Mouse (Mus musculus): ENCODE results near the gene Vmn1r1. TPM values are rescaled to one million over a fixed set of nuclear protein-coding genes. Genes with fewer than 3 reads are reported as not detected.

Gene Vmn1r1
- polyA plus RNA-seq, 1 experiment from 2014 or later, result not detected

DNA sequence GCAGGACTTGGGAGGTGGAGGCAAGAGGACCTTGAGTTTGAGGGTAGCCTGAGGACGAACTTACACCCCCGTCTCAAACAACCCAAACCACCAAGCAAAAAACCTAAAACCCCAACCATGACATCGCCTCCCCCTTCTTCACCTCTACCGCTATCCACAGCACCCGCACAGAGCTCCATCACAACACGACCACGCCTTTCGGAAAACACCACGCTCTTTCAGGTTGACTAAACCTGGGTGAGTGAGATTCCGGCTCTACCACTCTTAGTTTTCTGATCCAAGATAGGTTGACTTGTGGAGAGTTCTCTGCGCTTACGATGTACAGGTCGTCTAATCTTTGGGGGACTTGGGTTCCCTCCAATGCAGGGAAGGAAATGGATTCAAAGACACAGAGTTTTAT is 21.6 kb downstream of the Vmn1r1 start:
- Histone ChIP-seq H3K27me3 (replicated peaks; ENCODE audit: control insufficient read depth, insufficient read depth, low read length) (no peaks in the 10 kb centered on the region), H3K27ac (replicated peaks; ENCODE audit: low read depth, low read length) (no peak overlapping the region), H3K4me3 (ENCODE audit: low read depth, low read length) (no peak overlapping the region), H3K36me3 (ENCODE audit: control insufficient read depth, insufficient read depth, low read length) (no peaks in the 10 kb centered on the region), H3K4me2 (ENCODE audit: low read depth, low read length) (no peak overlapping the region), H3K9ac (ENCODE audit: low read depth, low read length) (no peak overlapping the region), H3K9me3 (ENCODE audit: control insufficient read depth, low read length) (no peaks in the 10 kb centered on the region), H3K4me1 (ENCODE audit: control insufficient read depth, insufficient read depth, low read length) (no peaks in the 10 kb centered on the region; the same call in 1 of the 2 replicates)
- WGBS, result 94% methylated on average over 13 of the region's 13 CpGs
- ATAC-seq (ENCODE audit: low read depth) (no peak), DNase-seq (ENCODE audit: low spot score) (no peak)

DNA sequence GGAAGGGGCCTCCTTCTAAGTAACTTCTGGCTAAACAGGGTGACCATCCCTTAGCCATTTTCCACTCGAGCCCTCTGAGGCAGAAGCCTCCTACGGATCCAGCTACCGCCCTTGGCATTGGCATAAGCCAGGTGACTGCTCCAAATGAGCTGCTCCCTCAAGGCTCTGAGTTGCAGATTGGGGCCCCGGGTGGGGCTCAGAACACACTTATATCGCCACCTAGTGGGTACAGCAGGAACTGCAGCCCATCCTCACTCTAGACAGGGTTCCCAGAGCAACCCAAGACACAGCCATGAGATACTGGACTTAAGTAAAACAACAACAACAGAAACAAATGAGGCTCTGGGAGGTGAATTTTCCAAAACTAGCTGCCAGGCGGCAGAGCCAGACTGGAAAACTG is 23.9 kb downstream of the Vmn1r1 start:
- no peaks in the 10 kb centered on the region for H3K9me3 ChIP-seq (ENCODE audit: control insufficient read depth, low read length)
- H3K27me3 ChIP-seq (replicated peaks; ENCODE audit: control insufficient read depth, insufficient read depth, low read length), result no peaks in the 10 kb centered on the region
- H3K4me2 ChIP-seq (ENCODE audit: low read depth, low read length), result 0 out of 2 replicates have a peak overlapping the region, but pooled peaks have one; percentile 25
- H3K4me1 ChIP-seq (ENCODE audit: control insufficient read depth, insufficient read depth, low read length), result no peaks in the 10 kb centered on the region; the same call in 1 of the 2 replicates
- DNase-seq (ENCODE audit: low spot score) (peak; percentile 82), ATAC-seq (ENCODE audit: low read depth) (peak; percentile 80)
- H3K9ac ChIP-seq (ENCODE audit: low read depth, low read length), result no peak overlapping the region
- no peak overlapping the region for H3K27ac ChIP-seq (replicated peaks; ENCODE audit: low read depth, low read length)
- H3K36me3 ChIP-seq (ENCODE audit: control insufficient read depth, insufficient read depth, low read length), result no peaks in the 10 kb centered on the region
- no peak overlapping the region for H3K4me3 ChIP-seq (ENCODE audit: low read depth, low read length)
- WGBS, result 2% methylated on average over 6 of the region's 6 CpGs

DNA sequence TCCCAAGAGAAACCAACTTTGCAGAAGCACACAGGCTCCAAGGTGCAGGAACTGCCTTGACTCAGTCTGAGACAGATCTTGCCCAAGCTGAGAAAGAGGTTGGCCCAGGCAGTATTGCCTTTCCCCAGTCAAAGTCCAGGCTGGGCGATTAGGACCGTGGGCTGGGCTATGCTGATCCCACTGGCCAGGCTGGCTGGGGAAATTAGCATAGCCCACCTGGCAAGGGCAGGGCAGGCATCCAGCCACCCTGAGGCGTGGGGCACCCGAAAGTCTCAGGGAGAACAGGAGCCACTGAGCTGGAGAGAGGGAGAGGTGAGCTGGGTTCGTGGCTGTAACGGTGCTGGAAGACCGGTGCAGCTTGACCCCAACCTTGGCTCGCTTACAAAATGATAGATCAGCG is 24.3 kb downstream of the Vmn1r1 start:
- Histone ChIP-seq H3K4me3 (ENCODE audit: low read depth, low read length) (no peak overlapping the region), H3K9ac (ENCODE audit: low read depth, low read length) (no peak overlapping the region), H3K4me2 (ENCODE audit: low read depth, low read length) (0 out of 2 replicates have a peak overlapping the region, but pooled peaks have one; percentile 25), H3K27ac (replicated peaks; ENCODE audit: low read depth, low read length) (no peak overlapping the region), H3K36me3 (ENCODE audit: control insufficient read depth, insufficient read depth, low read length) (no peaks in the 10 kb centered on the region), H3K27me3 (replicated peaks; ENCODE audit: control insufficient read depth, insufficient read depth, low read length) (no peaks in the 10 kb centered on the region), H3K4me1 (ENCODE audit: control insufficient read depth, insufficient read depth, low read length) (no peaks in the 10 kb centered on the region; the same call in 1 of the 2 replicates), H3K9me3 (ENCODE audit: control insufficient read depth, low read length) (no peaks in the 10 kb centered on the region)
- no peak for ATAC-seq (ENCODE audit: low read depth)
- no peak for DNase-seq (ENCODE audit: low spot score)
- 37% methylated on average over 9 of the region's 9 CpGs for WGBS

DNA sequence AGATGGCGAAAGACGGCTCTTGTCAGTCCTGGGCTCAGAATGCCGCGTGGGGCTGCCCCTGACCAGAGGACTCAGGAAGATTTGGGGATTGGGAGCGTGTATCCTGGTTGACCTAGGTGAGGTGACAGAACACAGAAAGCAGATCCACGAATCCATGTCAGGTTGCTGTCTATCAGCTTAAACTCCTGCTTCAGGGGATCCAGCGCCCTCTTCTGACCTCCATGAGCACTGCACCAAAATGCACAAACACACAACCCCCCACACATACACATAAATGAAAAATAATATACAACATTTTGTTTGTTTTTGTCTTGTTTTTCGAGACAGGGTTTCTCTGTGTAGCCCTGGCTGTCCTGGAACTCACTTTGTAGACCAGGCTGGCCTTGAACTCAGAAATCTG is 26.1 kb downstream of the Vmn1r1 start:
- Histone ChIP-seq H3K36me3 (ENCODE audit: control insufficient read depth, insufficient read depth, low read length) (no peaks in the 10 kb centered on the region), H3K27me3 (replicated peaks; ENCODE audit: control insufficient read depth, insufficient read depth, low read length) (no peaks in the 10 kb centered on the region), H3K9ac (ENCODE audit: low read depth, low read length) (no peak overlapping the region)

DNA sequence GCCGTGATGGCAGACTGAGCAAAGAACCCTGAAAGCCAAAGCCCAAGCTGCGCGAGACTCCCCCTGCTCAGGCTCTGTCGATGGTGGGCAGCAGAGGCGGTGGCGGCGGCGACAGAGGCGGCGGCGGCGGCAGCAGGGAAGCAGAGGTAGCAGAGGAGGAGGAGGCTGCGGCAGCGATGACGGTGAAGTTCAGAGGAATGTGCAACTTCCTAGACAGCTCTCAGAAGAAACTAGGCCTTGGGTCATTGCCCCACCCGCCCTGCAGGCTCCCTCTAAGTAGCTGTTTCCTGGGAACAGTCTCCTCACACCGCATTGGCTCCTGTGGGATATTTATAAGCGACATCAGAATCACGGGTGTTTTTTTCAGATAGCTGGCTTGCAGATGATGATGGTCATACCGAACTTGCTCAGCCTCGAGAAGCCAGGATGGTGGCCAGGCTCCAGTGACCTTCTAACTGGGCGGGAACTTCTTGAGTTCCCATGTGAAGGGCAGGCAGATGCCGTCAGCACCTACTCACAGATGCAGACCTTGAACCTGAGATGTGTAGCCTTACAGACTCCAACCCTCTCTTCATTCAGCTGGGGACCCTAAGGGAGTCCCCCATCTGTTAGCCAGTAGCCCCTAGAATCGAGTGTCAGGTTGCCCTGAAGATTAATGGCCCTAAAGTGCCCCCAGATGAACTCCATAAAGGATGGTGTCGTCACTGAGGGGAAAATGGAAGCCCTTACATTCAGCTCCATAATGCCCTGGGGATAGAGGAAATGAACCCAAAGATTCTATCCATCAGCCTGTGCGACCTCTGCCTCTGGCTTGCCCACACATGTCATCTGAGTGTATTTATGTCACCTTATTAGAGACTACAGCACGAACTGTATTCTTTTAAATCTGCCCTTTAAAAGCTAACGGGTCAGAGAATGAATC is 26.8 kb downstream of the Vmn1r1 start:
- H3K9ac ChIP-seq (ENCODE audit: low read depth, low read length), result no peak overlapping the region
- peak overlapping the region; percentile 15; the same call in 1 of the 2 replicates for H3K4me2 ChIP-seq (ENCODE audit: low read depth, low read length)
- H3K27ac ChIP-seq (replicated peaks; ENCODE audit: low read depth, low read length), result no peak overlapping the region

More for the DNA sequence above, 26.1 kb downstream of the Vmn1r1 start:
- H3K4me2 ChIP-seq (ENCODE audit: low read depth, low read length), result no peak overlapping the region
- 80% methylated on average over 8 of the region's 8 CpGs for WGBS
- ATAC-seq (ENCODE audit: low read depth) (no peak), DNase-seq (ENCODE audit: low spot score) (no peak)
- H3K27ac ChIP-seq (replicated peaks; ENCODE audit: low read depth, low read length), result no peak overlapping the region
- H3K4me1 ChIP-seq (ENCODE audit: control insufficient read depth, insufficient read depth, low read length), result no peaks in the 10 kb centered on the region; the same call in 1 of the 2 replicates
- H3K9me3 ChIP-seq (ENCODE audit: control insufficient read depth, low read length), result no peaks in the 10 kb centered on the region
- H3K4me3 ChIP-seq (ENCODE audit: low read depth, low read length), result no peak overlapping the region

DNA sequence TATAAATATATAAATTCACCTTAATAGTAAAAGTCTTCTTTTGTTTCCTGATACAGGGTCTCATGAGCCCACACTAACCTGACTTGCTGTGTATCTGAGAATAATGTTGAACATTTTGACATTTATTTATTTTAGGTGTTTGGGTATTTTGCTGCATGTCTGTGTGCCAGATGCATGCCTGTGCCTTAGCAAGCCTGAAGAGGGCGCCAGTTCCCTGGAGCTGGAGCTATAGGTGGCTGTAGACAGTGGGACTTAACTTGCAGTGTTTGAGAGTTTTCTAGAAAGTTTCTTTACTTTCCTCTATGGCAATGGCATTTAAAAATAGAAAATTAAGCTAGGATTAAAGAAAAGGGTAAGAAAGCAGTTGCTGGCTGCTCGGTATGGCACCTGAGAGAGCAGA is 33.5 kb downstream of the Vmn1r1 start:
- no peak for ATAC-seq (ENCODE audit: low read depth)
- no peak overlapping the region for H3K27ac ChIP-seq (replicated peaks; ENCODE audit: low read depth, low read length)
- DNase-seq (ENCODE audit: low spot score), result no peak
- WGBS, result 46% methylated on average over 2 of the region's 2 CpGs
- H3K9ac ChIP-seq (ENCODE audit: low read depth, low read length), result no peak overlapping the region
- H3K27me3 ChIP-seq (replicated peaks; ENCODE audit: control insufficient read depth, insufficient read depth, low read length), result no peaks in the 10 kb centered on the region
- no peaks in the 10 kb centered on the region for H3K4me1 ChIP-seq (ENCODE audit: control insufficient read depth, insufficient read depth, low read length)
- no peak overlapping the region for H3K4me3 ChIP-seq (ENCODE audit: low read depth, low read length)
- no peak overlapping the region for H3K4me2 ChIP-seq (ENCODE audit: low read depth, low read length)
- peaks cover 33% of the 10 kb centered on the region for H3K36me3 ChIP-seq (ENCODE audit: control insufficient read depth, insufficient read depth, low read length)
- H3K9me3 ChIP-seq (ENCODE audit: control insufficient read depth, low read length), result no peaks in the 10 kb centered on the region

More for the DNA sequence above, 26.8 kb downstream of the Vmn1r1 start:
- Histone ChIP-seq H3K36me3 (ENCODE audit: control insufficient read depth, insufficient read depth, low read length) (peaks cover 3% of the 10 kb centered on the region), H3K4me3 (ENCODE audit: low read depth, low read length) (no peak overlapping the region), H3K4me1 (ENCODE audit: control insufficient read depth, insufficient read depth, low read length) (no peaks in the 10 kb centered on the region; the same call in 1 of the 2 replicates), H3K27me3 (replicated peaks; ENCODE audit: control insufficient read depth, insufficient read depth, low read length) (no peaks in the 10 kb centered on the region), H3K9me3 (ENCODE audit: control insufficient read depth, low read length) (no peaks in the 10 kb centered on the region)
- ATAC-seq (ENCODE audit: low read depth), result no peak
- 54% methylated on average over 23 of the region's 28 CpGs for WGBS
- DNase-seq (ENCODE audit: low spot score), result no peak

DNA sequence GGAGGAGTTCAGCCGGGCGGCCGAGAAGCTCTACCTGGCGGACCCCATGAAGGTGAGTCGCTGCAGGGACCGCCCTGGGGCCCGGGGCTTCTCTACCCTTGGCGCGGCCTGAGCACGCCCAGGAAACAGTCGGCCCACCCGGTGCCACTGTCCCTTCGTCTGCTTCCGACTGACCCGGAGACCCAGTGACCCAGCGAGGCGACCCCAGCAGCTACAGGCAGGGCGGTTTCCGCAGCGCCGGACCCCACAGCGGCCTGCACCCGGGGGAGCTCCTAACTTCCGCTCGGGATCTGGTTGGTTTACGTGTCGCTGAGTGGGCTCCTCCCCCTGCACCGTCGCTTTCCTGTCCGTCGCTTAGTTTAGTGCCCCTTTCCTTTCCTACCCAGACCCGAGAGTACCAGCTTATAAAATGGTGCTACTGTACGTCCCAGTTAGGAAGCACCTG is 39.3 kb downstream of the Vmn1r1 start:
- H3K27ac ChIP-seq (replicated peaks; ENCODE audit: low read depth, low read length), result peak overlapping the region; percentile 79
- WGBS, result 0% methylated on average over 8 of the region's 33 CpGs
- peak overlapping the region; percentile 57 for H3K4me2 ChIP-seq (ENCODE audit: low read depth, low read length)
- peaks cover 13% of the 10 kb centered on the region for H3K36me3 ChIP-seq (ENCODE audit: control insufficient read depth, insufficient read depth, low read length)
- no peaks in the 10 kb centered on the region for H3K9me3 ChIP-seq (ENCODE audit: control insufficient read depth, low read length)
- peak overlapping the region; percentile 71 for H3K4me3 ChIP-seq (ENCODE audit: low read depth, low read length)
- peaks cover 4% of the 10 kb centered on the region; the same call in 1 of the 2 replicates for H3K4me1 ChIP-seq (ENCODE audit: control insufficient read depth, insufficient read depth, low read length)
- DNase-seq (ENCODE audit: low spot score) (peak; percentile 94), ATAC-seq (ENCODE audit: low read depth) (peak; percentile 95)
- H3K27me3 ChIP-seq (replicated peaks; ENCODE audit: control insufficient read depth, insufficient read depth, low read length), result no peaks in the 10 kb centered on the region
- peak overlapping the region; percentile 75 for H3K9ac ChIP-seq (ENCODE audit: low read depth, low read length)

DNA sequence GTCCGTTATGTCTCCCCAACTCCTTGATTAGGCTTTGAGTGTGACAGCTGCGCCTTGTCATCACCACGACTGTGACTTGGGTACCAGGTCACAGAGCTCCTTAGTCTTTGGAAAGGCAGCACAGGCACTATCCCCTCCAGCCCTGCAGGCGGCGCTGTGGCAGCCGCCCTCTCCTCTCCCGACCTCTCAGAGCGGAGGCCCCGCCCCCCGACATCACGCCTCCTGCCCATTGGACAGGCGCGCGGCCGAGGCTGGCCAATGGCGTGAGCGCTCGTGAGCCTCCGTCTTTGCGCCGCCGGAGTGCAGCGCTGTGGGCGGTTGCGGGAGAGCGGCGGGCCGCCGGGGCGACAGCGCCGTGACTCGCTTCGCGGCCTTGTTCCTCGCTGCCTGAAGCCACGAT is 39.8 kb downstream of the Vmn1r1 start, which contains the start of gene Srp9:
Gene Srp9, plus strand, starts transcription at position 232 of the 400 bp plus-strand sequence.
- peaks cover 4% of the 10 kb centered on the region; the same call in 1 of the 2 replicates for H3K4me1 ChIP-seq (ENCODE audit: control insufficient read depth, insufficient read depth, low read length)
- H3K27me3 ChIP-seq (replicated peaks; ENCODE audit: control insufficient read depth, insufficient read depth, low read length), result no peaks in the 10 kb centered on the region
- H3K4me2 ChIP-seq (ENCODE audit: low read depth, low read length), result peak within 1 kb of the TSS; percentile 57
- H3K9me3 ChIP-seq (ENCODE audit: control insufficient read depth, low read length), result no peaks in the 10 kb centered on the region
- DNase-seq (ENCODE audit: low spot score) (peak; percentile 99), ATAC-seq (ENCODE audit: low read depth) (peak; percentile 99)
- H3K27ac ChIP-seq (replicated peaks; ENCODE audit: low read depth, low read length), result peak within 1 kb of the TSS; percentile 79
- peak within 1 kb of the TSS; percentile 75 for H3K9ac ChIP-seq (ENCODE audit: low read depth, low read length)
- WGBS, result 1% methylated on average over 25 of the region's 37 CpGs
- peaks cover 9% of the 10 kb centered on the region for H3K36me3 ChIP-seq (ENCODE audit: control insufficient read depth, insufficient read depth, low read length)
- H3K4me3 ChIP-seq (ENCODE audit: low read depth, low read length), result peak within 1 kb of the TSS; percentile 71
